Mouse (Mus musculus) midbrain, embryonic 15.5 days (tissue): Measurements from ENCODE around the gene Ccl9. TPM values are rescaled to one million over a fixed set of nuclear protein-coding genes. Genes with fewer than 3 reads are reported as not detected.
A peak's percentile ranks its signal among the peaks of the same experiment; 100 is the strongest.

Experiments
- ATAC-seq: fragments of 200-750 bp; cut with Nextera tagmentation; replicated peaks from 2 replicates; pipeline ENCODE4 v1.8.0; 2017; ENCODE audit warnings: moderate TSS enrichment
- H3K27ac ChIP-seq: fragments of 300-500 bp; sonication (generic); 2 replicates; pipeline ENCODE4 v1.5.1; 2015; ENCODE audit warnings: mild to moderate bottlenecking, inconsistent platforms
- H3K27me3 ChIP-seq: fragments of 300-500 bp; sonication (generic); replicated peaks from 2 replicates; pipeline ENCODE4 v1.6.1; 2015; ENCODE audit warnings: inconsistent platforms
- H3K36me3 ChIP-seq: fragments of 300-500 bp; sonication (generic); replicated peaks from 2 replicates; pipeline ENCODE4 v1.6.1; 2015; ENCODE audit warnings: inconsistent platforms
- H3K4me1 ChIP-seq: fragments of 300-500 bp; sonication (generic); 2 replicates; pipeline ENCODE4 v1.6.1; 2015; ENCODE audit warnings: inconsistent platforms
- H3K4me2 ChIP-seq: fragments of 300-500 bp; sonication (generic); 2 replicates; pipeline ENCODE4 v1.6.1; 2015; ENCODE audit warnings: inconsistent platforms, mild to moderate bottlenecking, moderate library complexity
- H3K4me3 ChIP-seq: fragments of 300-500 bp; sonication (generic); 2 replicates; pipeline ENCODE4 v1.5.1; 2015; ENCODE audit warnings: mild to moderate bottlenecking, inconsistent platforms
- H3K9ac ChIP-seq: fragments of 300-500 bp; sonication (generic); 2 replicates; pipeline ENCODE4 v1.6.1; 2015; ENCODE audit warnings: mild to moderate bottlenecking, inconsistent platforms
- H3K9me3 ChIP-seq: fragments of 300-500 bp; sonication (generic); 2 replicates; pipeline ENCODE4 v1.6.1; 2016; ENCODE audit warnings: inconsistent platforms
- WGBS: fragments of 180-500 bp; shearing (Covaris S2); methylation state at CpG from one replicate; pipeline ENCODE4 v1.1.7; 2015; ENCODE audit warnings: mixed read lengths; 5-methylcytosine and 5-hydroxymethylcytosine counted together
- polyA plus RNA-seq: library from polyadenylated mRNA; unstranded; fragments of >200 nt; fragmentation: Nextera tagmentation; extraction: Ambion mirVana; gene quantifications from 2 replicates; pipeline ENCODE4 v1.2.1, GENCODE M21; 2015

Gene Ccl9
- polyA plus RNA-seq, 1 experiment from 2014 or later, result 1.6 TPM

DNA sequence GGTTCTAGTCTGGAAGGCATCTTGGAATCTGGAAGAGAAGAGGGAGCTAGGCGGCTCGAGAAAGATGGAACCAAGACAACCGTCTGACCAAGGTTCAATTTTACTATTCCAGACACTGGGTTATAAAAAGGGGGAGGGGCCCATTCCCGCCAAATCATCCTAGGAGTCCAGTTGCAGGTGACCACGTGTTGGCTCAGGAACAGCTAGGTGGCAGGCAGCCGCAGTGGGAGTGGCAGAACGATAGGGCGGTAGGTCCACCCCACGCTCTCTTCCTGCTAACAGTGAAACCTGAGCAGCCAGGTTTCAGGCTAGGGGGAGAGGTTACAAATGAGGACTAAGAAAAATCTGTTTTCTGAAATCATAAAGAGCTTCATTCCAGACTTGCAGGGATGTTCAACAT lies 5.6 kb downstream of the Ccl9 start:
- H3K9ac ChIP-seq, result no peak overlapping the region
- H3K27ac ChIP-seq, result no peak overlapping the region
- no peak for ATAC-seq
- H3K4me3 ChIP-seq, result no peak overlapping the region
- no peaks in the 10 kb centered on the region for H3K9me3 ChIP-seq
- H3K36me3 ChIP-seq, result no peaks in the 10 kb centered on the region
- H3K27me3 ChIP-seq, result no peaks in the 10 kb centered on the region
- H3K4me1 ChIP-seq, result no peaks in the 10 kb centered on the region
- WGBS, result 71% methylated on average over 9 of the region's 9 CpGs
- H3K4me2 ChIP-seq, result no peak overlapping the region

DNA sequence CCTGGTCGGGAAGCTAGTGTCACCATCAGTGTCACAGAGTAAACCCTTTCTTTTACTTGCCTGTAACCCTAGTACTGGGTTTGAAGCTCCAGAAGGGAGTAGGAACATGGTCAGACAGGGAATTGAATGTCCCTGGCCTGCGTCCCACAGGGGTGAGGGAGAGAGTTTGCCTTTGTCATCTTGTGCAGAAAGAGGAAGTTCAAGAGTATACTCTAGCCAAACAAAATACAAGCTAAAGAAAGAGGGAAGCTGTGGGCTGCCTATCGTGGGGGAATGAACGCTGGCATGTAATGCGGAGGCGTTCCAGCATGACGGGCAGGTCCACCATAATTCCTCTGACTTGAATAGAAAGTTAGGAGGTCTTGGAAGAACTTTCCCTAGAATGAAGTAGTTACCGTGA lies 6.2 kb downstream of the Ccl9 start:
- Histone ChIP-seq H3K4me2 (no peak overlapping the region), H3K27me3 (no peaks in the 10 kb centered on the region), H3K4me1 (no peaks in the 10 kb centered on the region), H3K9me3 (no peaks in the 10 kb centered on the region), H3K4me3 (no peak overlapping the region), H3K36me3 (no peaks in the 10 kb centered on the region), H3K27ac (no peak overlapping the region), H3K9ac (no peak overlapping the region)
- no peak for ATAC-seq
- WGBS, result 93% methylated on average over 8 of the region's 8 CpGs

DNA sequence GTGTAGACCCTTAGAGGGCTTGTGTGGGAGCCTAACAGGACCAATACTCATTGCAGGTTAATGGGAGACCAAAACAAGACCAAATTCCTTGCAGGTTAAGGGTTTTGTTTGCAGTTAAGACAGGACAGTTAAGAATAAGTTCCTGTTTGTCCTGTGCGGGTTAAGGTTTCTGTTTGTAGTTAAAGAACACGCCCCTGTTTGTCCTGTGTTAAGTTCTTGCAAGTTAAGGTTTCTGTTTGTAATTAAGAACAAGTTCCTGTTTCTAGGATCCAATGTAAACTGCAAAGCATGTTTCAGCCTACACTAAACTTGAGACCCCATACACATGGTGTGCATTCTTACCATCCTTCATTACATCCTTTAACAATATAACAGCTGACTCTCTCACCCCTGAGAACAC lies 8.2 kb downstream of the Ccl9 start:
- Histone ChIP-seq H3K27ac (no peak overlapping the region), H3K27me3 (no peaks in the 10 kb centered on the region), H3K4me3 (no peak overlapping the region), H3K4me1 (no peaks in the 10 kb centered on the region), H3K36me3 (no peaks in the 10 kb centered on the region), H3K4me2 (no peak overlapping the region), H3K9me3 (no peaks in the 10 kb centered on the region), H3K9ac (no peak overlapping the region)
- 87% methylated on average over 2 of the region's 2 CpGs for WGBS
- no peak for ATAC-seq

DNA sequence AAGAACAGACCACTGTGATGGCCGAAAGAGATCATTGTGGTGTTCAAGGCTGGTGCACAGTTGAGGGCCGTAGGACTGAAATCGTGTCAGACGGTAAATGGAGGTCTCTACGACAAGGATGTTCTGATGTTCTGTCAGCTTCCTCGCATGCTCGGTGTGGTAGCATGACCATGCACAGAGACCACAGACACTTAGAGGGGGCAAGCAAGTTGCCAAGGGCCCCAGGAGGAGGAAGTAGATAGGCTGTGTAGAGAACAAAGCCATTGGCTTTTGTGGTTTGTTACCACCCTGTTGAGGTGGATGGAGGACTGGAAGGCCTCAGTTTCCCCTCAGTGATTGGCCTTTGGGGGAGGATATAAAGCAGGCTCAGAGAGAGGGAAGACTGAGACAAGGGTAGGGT lies 9.2 kb downstream of the Ccl9 start:
- no peaks in the 10 kb centered on the region for H3K36me3 ChIP-seq
- WGBS, result 93% methylated on average over 7 of the region's 7 CpGs
- H3K4me1 ChIP-seq, result no peaks in the 10 kb centered on the region

DNA sequence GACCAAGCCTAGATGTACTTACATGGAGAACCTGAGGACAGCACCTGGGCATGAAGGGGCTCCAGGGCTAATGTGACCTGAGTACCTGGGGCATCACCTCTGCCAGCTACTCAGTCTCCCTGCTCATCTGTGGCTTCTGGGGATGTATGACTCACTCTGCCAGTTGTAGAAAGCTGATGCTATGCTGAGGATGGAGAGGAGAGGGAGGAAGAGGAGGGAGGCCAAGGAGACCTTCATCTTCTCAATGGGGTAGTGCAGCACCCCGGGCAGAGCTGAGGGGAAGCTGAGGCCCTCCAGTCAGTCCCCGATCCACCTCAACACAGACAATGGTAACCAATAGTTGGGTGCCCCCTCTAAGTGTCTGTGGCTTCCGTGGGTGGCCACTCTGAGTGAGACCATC lies 9.7 kb downstream of the Ccl9 start:
- 93% methylated on average over 3 of the region's 3 CpGs for WGBS

More for the DNA sequence above, 9.2 kb downstream of the Ccl9 start:
- Histone ChIP-seq H3K27me3 (no peaks in the 10 kb centered on the region), H3K4me2 (no peak overlapping the region), H3K9ac (no peak overlapping the region), H3K9me3 (no peaks in the 10 kb centered on the region), H3K4me3 (no peak overlapping the region), H3K27ac (no peak overlapping the region)
- ATAC-seq, result no peak

DNA sequence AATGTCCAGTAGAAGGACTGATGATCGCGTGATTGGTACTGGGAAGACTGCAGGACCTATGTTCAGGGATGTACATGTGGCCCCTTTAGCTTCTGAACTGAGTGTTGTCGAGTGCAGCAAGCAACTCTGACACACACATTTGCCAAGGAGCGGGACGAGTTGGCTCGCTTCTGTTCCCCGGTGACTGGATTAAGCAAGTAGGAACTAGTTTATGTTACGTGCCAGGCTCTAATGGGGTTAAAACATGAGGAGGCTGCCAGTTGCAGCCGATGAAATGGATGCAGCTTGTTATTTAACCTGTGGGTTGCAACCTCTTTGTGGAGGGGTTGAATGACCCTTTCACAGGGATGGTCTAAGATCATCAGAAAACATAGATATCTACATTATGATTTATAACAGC lies 10.4 kb downstream of the Ccl9 start:
- WGBS, result 91% methylated on average over 9 of the region's 9 CpGs
- H3K9me3 ChIP-seq, result no peaks in the 10 kb centered on the region

More for the DNA sequence above, 9.7 kb downstream of the Ccl9 start:
- Histone ChIP-seq H3K27me3 (no peaks in the 10 kb centered on the region), H3K4me2 (no peak overlapping the region), H3K4me3 (no peak overlapping the region), H3K4me1 (no peaks in the 10 kb centered on the region), H3K36me3 (no peaks in the 10 kb centered on the region), H3K9me3 (no peaks in the 10 kb centered on the region), H3K27ac (no peak overlapping the region), H3K9ac (no peak overlapping the region)
- ATAC-seq, result no peak

DNA sequence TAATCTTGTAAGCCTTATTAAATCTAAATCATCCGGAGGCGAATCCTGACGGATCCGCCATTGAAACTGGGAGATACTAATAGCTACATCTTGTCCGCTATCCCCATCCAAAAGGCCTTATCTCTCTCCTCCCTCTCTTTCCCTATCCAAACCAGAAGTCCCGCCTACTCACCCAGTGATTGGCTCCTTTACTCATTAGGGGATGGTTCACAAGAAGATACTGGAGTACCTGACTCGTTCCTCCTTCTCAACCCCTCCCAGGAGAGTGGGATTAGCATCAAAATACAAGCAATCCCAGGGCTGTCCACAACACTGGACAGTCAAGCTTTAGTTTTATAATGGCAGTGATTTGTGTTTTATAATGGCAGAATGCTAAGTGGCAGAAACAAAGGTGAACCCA lies 11.1 kb downstream of the Ccl9 start:
- no peaks in the 10 kb centered on the region for H3K4me1 ChIP-seq
- H3K9me3 ChIP-seq, result no peaks in the 10 kb centered on the region
- no peak overlapping the region for H3K4me3 ChIP-seq
- no peak for ATAC-seq
- H3K9ac ChIP-seq, result no peak overlapping the region
- 70% methylated on average over 7 of the region's 7 CpGs for WGBS
- H3K27ac ChIP-seq, result no peak overlapping the region
- no peaks in the 10 kb centered on the region for H3K27me3 ChIP-seq
- no peak overlapping the region for H3K4me2 ChIP-seq
- no peaks in the 10 kb centered on the region for H3K36me3 ChIP-seq

More for the DNA sequence above, 10.4 kb downstream of the Ccl9 start:
- no peak for ATAC-seq
- no peak overlapping the region for H3K4me3 ChIP-seq
- no peaks in the 10 kb centered on the region for H3K36me3 ChIP-seq
- no peak overlapping the region for H3K9ac ChIP-seq
- no peaks in the 10 kb centered on the region for H3K27me3 ChIP-seq
- no peak overlapping the region for H3K27ac ChIP-seq
- no peak overlapping the region for H3K4me2 ChIP-seq
- no peaks in the 10 kb centered on the region for H3K4me1 ChIP-seq

DNA sequence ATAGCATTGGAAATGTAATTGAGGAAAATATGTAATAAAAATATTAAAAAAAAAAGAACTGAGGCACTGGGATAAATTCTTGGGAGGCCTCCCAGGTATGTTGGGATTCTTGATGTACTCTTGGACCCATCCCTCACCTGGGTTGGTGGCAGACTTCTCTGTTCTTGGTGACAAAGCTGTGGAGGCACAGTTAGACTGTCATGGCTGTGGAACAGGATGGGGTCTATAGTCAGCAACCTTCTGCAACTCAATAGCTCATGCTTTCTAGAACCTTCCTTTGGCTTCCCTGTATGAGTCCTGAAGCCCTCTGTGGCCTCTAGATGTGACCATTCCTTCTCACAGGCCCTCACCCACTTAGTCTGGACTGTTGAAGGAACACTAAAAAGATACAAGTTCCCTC lies 11.8 kb downstream of the Ccl9 start:
- no peak for ATAC-seq
- no peaks in the 10 kb centered on the region for H3K36me3 ChIP-seq
- no peak overlapping the region for H3K4me2 ChIP-seq
- no peak overlapping the region for H3K9ac ChIP-seq
- H3K4me1 ChIP-seq, result no peaks in the 10 kb centered on the region
- no peak overlapping the region for H3K27ac ChIP-seq
- H3K27me3 ChIP-seq, result no peaks in the 10 kb centered on the region
- no peak overlapping the region for H3K4me3 ChIP-seq
- H3K9me3 ChIP-seq, result no peaks in the 10 kb centered on the region

DNA sequence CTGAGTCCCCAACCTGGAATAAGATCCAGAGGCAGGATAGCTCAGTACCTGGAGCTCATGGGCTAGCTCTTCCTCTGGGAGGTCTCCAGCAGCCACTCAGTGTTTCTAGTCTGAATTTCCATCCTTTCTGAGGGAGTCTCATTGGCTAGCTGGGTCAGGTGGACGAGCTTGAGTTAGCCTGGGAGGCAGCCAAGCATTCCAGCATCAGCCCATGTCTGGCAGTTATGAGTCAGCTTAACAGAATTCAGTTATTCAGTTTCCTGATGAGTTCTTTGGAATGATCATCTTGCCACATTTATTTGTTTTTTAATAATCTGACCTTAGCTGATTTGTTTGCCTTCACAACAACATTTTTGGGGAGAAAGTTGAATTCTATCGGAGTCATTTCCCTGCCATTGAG lies 14.7 kb downstream of the Ccl9 start:
- 75% methylated on average over 2 of the region's 2 CpGs for WGBS
- Histone ChIP-seq H3K27me3 (no peaks in the 10 kb centered on the region), H3K27ac (no peak overlapping the region), H3K9ac (no peak overlapping the region), H3K4me1 (no peaks in the 10 kb centered on the region), H3K4me2 (no peak overlapping the region), H3K4me3 (no peak overlapping the region), H3K36me3 (no peaks in the 10 kb centered on the region), H3K9me3 (no peaks in the 10 kb centered on the region)
- no peak for ATAC-seq

DNA sequence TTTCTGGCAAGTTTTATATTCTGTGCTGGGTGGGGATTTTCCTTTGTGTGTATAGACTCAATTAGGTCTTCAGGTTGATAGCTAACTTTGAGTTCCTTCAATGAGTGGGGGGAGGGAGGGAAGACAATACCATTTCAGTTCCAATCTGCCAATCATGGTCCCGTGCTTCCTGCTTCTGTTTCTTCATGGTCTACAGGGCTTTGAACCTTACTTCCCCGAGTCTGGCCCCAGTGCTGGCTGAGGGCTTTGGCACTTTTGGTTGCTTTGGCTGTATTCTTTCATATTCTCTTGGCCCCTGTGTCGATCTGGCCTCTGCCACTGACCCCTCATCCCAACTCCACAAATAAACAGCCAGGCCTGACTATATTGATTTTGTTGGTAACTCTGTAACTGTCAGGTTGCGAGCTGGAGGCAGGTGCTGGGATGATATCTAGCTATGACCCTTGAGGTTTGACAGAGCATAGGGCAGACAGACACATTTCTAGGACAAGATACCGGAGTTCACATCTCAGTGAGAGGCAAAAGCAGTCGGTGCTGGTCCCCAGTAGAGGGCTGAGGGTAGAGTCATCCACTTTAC lies 16.0 kb downstream of the Ccl9 start:
- ATAC-seq, result no peak
- H3K27ac ChIP-seq, result no peak overlapping the region
- no peak overlapping the region for H3K4me3 ChIP-seq
- WGBS, result 76% methylated on average over 6 of the region's 6 CpGs
- H3K36me3 ChIP-seq, result no peaks in the 10 kb centered on the region
- H3K9me3 ChIP-seq, result no peaks in the 10 kb centered on the region
- no peak overlapping the region for H3K9ac ChIP-seq
- no peak overlapping the region for H3K4me2 ChIP-seq
- H3K27me3 ChIP-seq, result no peaks in the 10 kb centered on the region
- no peaks in the 10 kb centered on the region for H3K4me1 ChIP-seq

DNA sequence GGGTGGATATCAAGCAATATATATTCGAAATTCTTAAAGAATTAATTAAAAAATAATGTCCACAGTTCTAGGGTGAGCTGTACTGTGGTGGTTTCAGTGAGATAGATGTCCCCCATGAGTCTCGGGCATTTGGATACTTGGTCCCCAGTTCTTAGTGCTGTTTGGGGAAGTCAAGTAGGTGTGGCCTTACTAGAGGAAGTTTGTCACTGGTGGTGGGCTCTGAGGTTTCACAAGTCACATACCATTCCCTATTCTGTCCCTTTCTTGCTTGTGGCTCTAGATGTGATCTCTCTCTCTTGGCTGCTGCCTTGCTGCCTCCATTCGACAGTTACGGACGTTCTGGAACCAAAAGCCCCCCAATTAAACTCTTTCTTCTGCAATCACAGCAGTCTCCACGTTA lies 18.0 kb downstream of the Ccl9 start:
- WGBS, result 85% methylated on average over 6 of the region's 6 CpGs
- Histone ChIP-seq H3K36me3 (no peaks in the 10 kb centered on the region), H3K4me2 (no peak overlapping the region), H3K4me3 (no peak overlapping the region), H3K27me3 (no peaks in the 10 kb centered on the region), H3K9me3 (no peaks in the 10 kb centered on the region), H3K4me1 (peaks cover 3% of the 10 kb centered on the region; the same call in 1 of the 2 replicates), H3K27ac (no peak overlapping the region), H3K9ac (no peak overlapping the region)
- ATAC-seq, result no peak

DNA sequence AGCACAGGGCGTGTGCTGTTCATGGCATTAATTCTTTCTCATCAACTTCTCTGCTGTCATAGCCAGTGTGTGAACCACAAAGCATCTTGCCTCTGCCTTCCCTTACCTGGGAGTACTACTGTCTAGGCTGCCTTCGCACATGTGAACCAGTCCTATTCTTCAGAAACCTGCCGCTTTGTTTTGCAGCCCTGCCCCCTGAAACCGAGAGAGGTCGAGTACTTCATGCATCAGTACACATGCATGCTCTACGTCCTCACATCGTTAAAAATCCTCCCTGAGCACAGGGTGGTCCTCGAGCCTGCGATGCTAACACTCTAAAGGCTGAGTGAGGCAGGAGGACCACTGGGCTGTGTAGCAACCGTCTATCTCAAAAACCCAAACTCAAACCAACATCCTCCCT lies 21.4 kb downstream of the Ccl9 start:
- H3K36me3 ChIP-seq, result no peaks in the 10 kb centered on the region
- 43% methylated on average over 10 of the region's 10 CpGs for WGBS
- H3K9me3 ChIP-seq, result no peaks in the 10 kb centered on the region
- H3K4me1 ChIP-seq, result peaks cover 3% of the 10 kb centered on the region; the same call in 1 of the 2 replicates
- H3K9ac ChIP-seq, result no peak overlapping the region
- no peak overlapping the region for H3K4me2 ChIP-seq
- 0 out of 2 replicates have a peak overlapping the region, but pooled peaks have one; percentile 42 for H3K27ac ChIP-seq
- no peaks in the 10 kb centered on the region for H3K27me3 ChIP-seq
- no peak for ATAC-seq
- no peak overlapping the region for H3K4me3 ChIP-seq

DNA sequence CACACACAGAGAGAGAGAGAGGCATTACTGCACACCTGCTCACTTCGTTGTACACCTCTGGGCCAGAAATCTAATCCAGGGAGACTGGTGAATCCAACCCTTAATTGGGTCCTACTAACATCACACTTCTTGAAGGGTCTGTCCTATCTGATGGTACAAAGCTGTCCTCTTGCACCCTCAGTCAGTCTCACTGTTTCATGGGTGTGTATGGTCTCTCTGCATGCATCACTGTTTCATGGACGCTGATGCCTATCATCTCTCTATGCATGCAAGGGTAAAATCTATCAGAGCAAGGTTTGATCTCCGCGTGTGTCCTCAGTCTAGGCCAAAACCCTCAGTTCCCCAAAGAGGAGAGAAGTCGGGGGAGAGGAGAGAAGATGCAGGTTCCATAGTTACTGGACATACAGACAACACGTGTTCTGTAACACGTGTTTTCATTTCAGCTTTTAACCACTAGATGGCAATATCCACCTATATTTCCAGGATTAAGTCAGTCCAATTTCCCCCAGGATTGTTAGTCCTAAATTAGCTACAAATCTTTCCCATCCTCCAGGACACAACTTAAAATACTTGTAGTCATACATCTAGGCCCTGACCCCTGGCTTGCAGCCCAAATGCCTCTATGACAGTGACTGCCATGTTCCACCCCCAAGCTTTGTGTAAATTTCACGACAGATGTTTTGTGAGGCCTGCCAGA lies 22.2 kb downstream of the Ccl9 start:
- Histone ChIP-seq H3K36me3 (no peaks in the 10 kb centered on the region), H3K9me3 (no peaks in the 10 kb centered on the region), H3K4me3 (no peak overlapping the region), H3K4me2 (peak overlapping the region; percentile 28; the same call in 1 of the 2 replicates), H3K27me3 (no peaks in the 10 kb centered on the region), H3K9ac (peak overlapping the region; percentile 22), H3K4me1 (peaks cover 3% of the 10 kb centered on the region; the same call in 1 of the 2 replicates), H3K27ac (peak overlapping the region; percentile 42; the same call in 1 of the 2 replicates)
- no peak; the same call in 1 of the 2 replicates for ATAC-seq
- 28% methylated on average over 8 of the region's 8 CpGs for WGBS
